Mouse (Mus musculus) spleen, adult 2 months (tissue): ENCODE data around the gene Sdc4. TPM values are rescaled to one million over a fixed set of nuclear protein-coding genes. Genes with fewer than 3 reads are reported as not detected.

Experiments used
- DNase-seq, 2 experiments: peaks; one replicate each; pipeline versions ENCODE4 v3.0.0 to v3.0.0-alpha.2; 2012 to 2021; ENCODE audit warnings: low spot score in 2 of 2, low read depth in 1 of 2
- H3K27ac ChIP-seq: fragments of 200-500 bp; 2 replicates; pipeline ENCODE4 v1.5.1; 2012; ENCODE audit warnings: low read length, inconsistent platforms; ENCODE audit not compliant: insufficient read depth
- H3K27me3 ChIP-seq: fragments of 200-500 bp; 2 replicates; pipeline ENCODE4 v1.6.1; 2012; ENCODE audit warnings: mild to moderate bottlenecking, moderate library complexity, low read length, inconsistent platforms; ENCODE audit not compliant: control insufficient read depth, insufficient read depth
- H3K36me3 ChIP-seq: fragments of 200-500 bp; 2 replicates; pipeline ENCODE4 v1.6.1; 2012; ENCODE audit warnings: mild to moderate bottlenecking, low read length, inconsistent platforms; ENCODE audit not compliant: control insufficient read depth, insufficient read depth
- H3K4me1 ChIP-seq: fragments of 200-500 bp; 2 replicates; pipeline ENCODE4 v1.6.1; 2011; ENCODE audit warnings: inconsistent platforms; ENCODE audit not compliant: control insufficient read depth, insufficient read depth, insufficient read length
- H3K4me3 ChIP-seq: fragments of 200-500 bp; 2 replicates; pipeline ENCODE4 v1.5.1; 2011; ENCODE audit warnings: mild to moderate bottlenecking, inconsistent platforms; ENCODE audit not compliant: insufficient read depth, insufficient read length; ENCODE audit errors: extremely low read depth
- CTCF ChIP-seq: fragments of 200-500 bp; IDR thresholded peaks from 2 replicates; pipeline ENCODE4 v1.5.1; 2011; ENCODE audit warnings: mild to moderate bottlenecking, inconsistent platforms; ENCODE audit not compliant: insufficient read depth, insufficient read length, insufficient replicate concordance; ENCODE audit errors: extremely low read depth
- POLR2A ChIP-seq: fragments of 200-500 bp; IDR thresholded peaks from 2 replicates; pipeline ENCODE4 v1.6.1; 2011; ENCODE audit warnings: low read depth, low read length, inconsistent platforms
- WGBS: fragments of 180-500 bp; shearing (Covaris S2); methylation state at CpG from one replicate; pipeline ENCODE4 v1.1.7; 2018; 5-methylcytosine and 5-hydroxymethylcytosine counted together
- polyA plus RNA-seq: library from polyadenylated mRNA; depleted of rRNA; stranded (reverse); fragments of >200 nt; gene quantifications from 2 replicates; pipeline ENCODE4 v1.2.3, GENCODE M21; 2012; rRNA removed

Sdc4 gene
- polyA plus RNA-seq, 1 experiment, result 21.0 TPM

GRCm38 (mm10) chr2:164381726-164382125 lies 62.0 kb downstream of the Sdc4 start:
- TF ChIP-seq POLR2A (no peak), CTCF (no peak)
- Histone ChIP-seq H3K27me3 (no peaks in the 10 kb centered on the region), H3K4me3 (no peak overlapping the region), H3K36me3 (no peaks in the 10 kb centered on the region), H3K4me1 (no peaks in the 10 kb centered on the region), H3K27ac (no peak overlapping the region)
- 87% methylated on average over 8 of the region's 8 CpGs for WGBS
- no peak for DNase-seq

- TF ChIP-seq POLR2A (no peak), CTCF (no peak)
- no peaks in the 10 kb centered on the region for H3K36me3 ChIP-seq
Measured at GRCm38 (mm10) chr2:164377478-164378426, 65.9 kb downstream of the Sdc4 start.

More at GRCm38 (mm10) chr2:164377478-164378426, 65.9 kb downstream of the Sdc4 start:
- Histone ChIP-seq H3K4me3 (no peak overlapping the region), H3K27me3 (no peaks in the 10 kb centered on the region), H3K4me1 (peaks cover 6% of the 10 kb centered on the region; the same call in 1 of the 2 replicates), H3K27ac (no peak overlapping the region)
- 85% methylated on average over 15 of the region's 15 CpGs for WGBS
- no peak for DNase-seq

Other genes starting within 250 kb of the Sdc4 start
- not detected in 2 replicates for gene Wfdc15a, start 243.8 kb downstream of the Sdc4 start, polyA plus RNA-seq
- gene Wfdc15b, start 222.2 kb downstream of the Sdc4 start, polyA plus RNA-seq, result 0.16 TPM in 1 of 2 replicates, not detected in the other
- gene Svs2, start 205.4 kb downstream of the Sdc4 start, polyA plus RNA-seq, result not detected in 2 replicates
- gene Svs3b, start 187.2 kb downstream of the Sdc4 start, polyA plus RNA-seq, result not detected in 2 replicates
- not detected in 2 replicates for gene Svs4, start 165.4 kb downstream of the Sdc4 start, polyA plus RNA-seq
- gene Svs3a, start 154.6 kb downstream of the Sdc4 start, polyA plus RNA-seq, result not detected in 2 replicates
- gene Svs6, start 127.1 kb downstream of the Sdc4 start, polyA plus RNA-seq, result not detected in 2 replicates
- gene Svs5, start 111.1 kb downstream of the Sdc4 start, polyA plus RNA-seq, result not detected in 2 replicates
- 33.5 and 77.7 TPM in 2 replicates for gene Slpi, start 54.8 kb downstream of the Sdc4 start, polyA plus RNA-seq
- 19.0 and 39.4 TPM in 2 replicates for gene Rbpjl, start 40.7 kb downstream of the Sdc4 start, polyA plus RNA-seq
- 0.82 and 1.2 TPM in 2 replicates for gene Matn4, start 38.7 kb downstream of the Sdc4 start, polyA plus RNA-seq
- 111 and 172 TPM in 2 replicates for gene Sys1, start 13.1 kb upstream of the Sdc4 start, polyA plus RNA-seq
- 16.4 and 17.2 TPM in 2 replicates for gene Gm20458, start 17.1 kb upstream of the Sdc4 start, polyA plus RNA-seq
- not detected in 2 replicates for gene Trp53tg5, start 29.8 kb upstream of the Sdc4 start, polyA plus RNA-seq
- 15.6 and 20.3 TPM in 2 replicates for gene Dbndd2, start 42.2 kb upstream of the Sdc4 start, polyA plus RNA-seq
- gene Pigt, start 53.6 kb upstream of the Sdc4 start, polyA plus RNA-seq, result 85.0 and 108 TPM in 2 replicates
- gene Wfdc2, start 118.5 kb upstream of the Sdc4 start, polyA plus RNA-seq, result 0.33 and 0.47 TPM in 2 replicates
- gene Spint3, start 129.6 kb upstream of the Sdc4 start, polyA plus RNA-seq, result not detected in 2 replicates
- 0.15 and 0.21 TPM in 2 replicates for gene Wfdc6a, start 141.6 kb upstream of the Sdc4 start, polyA plus RNA-seq
- gene Eppin, start 149.7 kb upstream of the Sdc4 start, polyA plus RNA-seq, result not detected in 2 replicates
- gene Wfdc6b, start 169.6 kb upstream of the Sdc4 start, polyA plus RNA-seq, result not detected in 2 replicates
- gene Wfdc8, start 169.7 kb upstream of the Sdc4 start, polyA plus RNA-seq, result not detected in 2 replicates
- not detected in 2 replicates for gene Wfdc16, start 194.9 kb upstream of the Sdc4 start, polyA plus RNA-seq
- gene Wfdc10, start 212.2 kb upstream of the Sdc4 start, polyA plus RNA-seq, result not detected in 2 replicates
- not detected in 2 replicates for gene Wfdc9, start 212.7 kb upstream of the Sdc4 start, polyA plus RNA-seq
- not detected in 2 replicates for gene Wfdc11, start 230.2 kb upstream of the Sdc4 start, polyA plus RNA-seq
- gene Wfdc13, start 241.2 kb upstream of the Sdc4 start, polyA plus RNA-seq, result not detected in 2 replicates